Mouse (Mus musculus) frontal cortex, postnatal 10 days (tissue): ENCODE data around the gene Xirp1.

ENCODE experiments used
- DNase-seq, 2 experiments: peaks; one replicate each; pipeline ENCODE4 v3.0.0; 2022; ENCODE audit warnings: low spot score in 2 of 2, mixed read lengths in 1 of 2

Gene Xirp1

GRCm38 (mm10) chr9:119988304-119988703 is 35.1 kb downstream of the Xirp1 start:
- DNase-seq: no peak

GRCm38 (mm10) chr9:119985881-119986574 is 37.4 kb downstream of the Xirp1 start:
- no peak for DNase-seq

GRCm38 (mm10) chr9:119984536-119985011 is 38.8 kb downstream of the Xirp1 start, which contains the start of gene Csrnp1:
TSS of gene Csrnp1 (minus strand) at chr9:119984658.
- DNase-seq: no peak

GRCm38 (mm10) chr9:119983585-119984535 is 39.5 kb downstream of the Xirp1 start:
- DNase-seq: peak; percentile 70 to 79

- DNase-seq: peak; percentile 45 to 55
Observed at GRCm38 (mm10) chr9:119982956-119983551, 40.3 kb downstream of the Xirp1 start.

GRCm38 (mm10) chr9:119982241-119982811 is 41.1 kb downstream of the Xirp1 start:
- peak in 1 of 2 experiments; percentile 61 for DNase-seq

- DNase-seq: peak; percentile 45 to 74
Observed at GRCm38 (mm10) chr9:119981183-119982179, 41.9 kb downstream of the Xirp1 start.

- DNase-seq: no peak
Observed at GRCm38 (mm10) chr9:119980770-119981182, 42.6 kb downstream of the Xirp1 start.

GRCm38 (mm10) chr9:119979749-119980148 is 43.6 kb downstream of the Xirp1 start:
- no peak for DNase-seq

GRCm38 (mm10) chr9:119978811-119979441 is 44.5 kb downstream of the Xirp1 start:
- peak in 1 of 2 experiments; percentile 56 for DNase-seq

- no peak for DNase-seq
Observed at GRCm38 (mm10) chr9:119978151-119978810, 45.1 kb downstream of the Xirp1 start.

GRCm38 (mm10) chr9:119977557-119978060 is 45.8 kb downstream of the Xirp1 start:
- no peak for DNase-seq

- no peak for DNase-seq
Observed at GRCm38 (mm10) chr9:119976704-119977556, 46.5 kb downstream of the Xirp1 start.

- no peak for DNase-seq
Observed at GRCm38 (mm10) chr9:119975286-119975685, 48.1 kb downstream of the Xirp1 start.

- DNase-seq: no peak
Observed at GRCm38 (mm10) chr9:119974609-119975008, 48.8 kb downstream of the Xirp1 start.

GRCm38 (mm10) chr9:119973869-119974520 is 49.4 kb downstream of the Xirp1 start:
- no peak for DNase-seq

- DNase-seq: no peak
Observed at GRCm38 (mm10) chr9:119973281-119973680, 50.1 kb downstream of the Xirp1 start.

- DNase-seq: no peak
Observed at GRCm38 (mm10) chr9:119972582-119972981, 50.8 kb downstream of the Xirp1 start.
